Comparison of ENCODE assay signal across 16 mouse cellular contexts in the genomic region with DNA sequence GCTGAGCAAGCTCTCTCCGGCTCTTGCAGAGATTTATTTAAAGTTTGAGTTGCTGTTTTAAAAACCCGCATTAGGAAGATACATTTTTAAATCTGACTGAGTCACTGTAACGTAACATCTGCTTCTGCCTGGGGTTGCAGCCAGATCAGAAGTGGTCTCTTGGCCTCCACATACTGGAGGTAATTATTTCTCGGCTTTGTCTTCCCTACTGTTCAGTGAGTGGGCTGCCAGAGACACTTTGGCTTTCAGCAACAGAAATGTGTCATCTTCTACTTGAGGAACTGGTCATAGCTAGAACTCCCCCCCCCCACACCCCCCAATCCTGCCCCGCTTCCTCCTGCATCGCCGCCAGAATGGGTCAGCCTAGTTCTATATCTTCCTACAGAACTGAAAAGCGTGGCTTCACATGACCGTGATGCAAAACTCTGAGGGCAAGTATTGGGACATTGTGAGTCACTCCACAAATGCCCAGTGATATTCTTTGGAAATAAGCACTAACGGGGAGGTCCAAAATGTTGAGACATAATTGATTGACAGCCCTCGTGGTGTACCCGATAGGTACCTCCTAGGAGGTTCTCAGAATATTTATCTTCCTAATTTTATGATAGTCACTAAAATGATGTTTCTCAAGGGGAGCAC.
DNase-seq lines count a peak whose midpoint lies in the region; ATAC-seq and TF ChIP-seq lines count a peak whose summit lies in the region.
"Had no signal": no experiment of that assay in that cellular context is flagged by ENCODE, and none has a peak within 500 bp of the region (broad histone marks: within the 10 kb centered on the region; RNA-seq: fewer than 3 reads in every experiment).

No protein-coding gene starts in this region.

- H3K4me1 ChIP-seq in lung, postnatal 0 days (ENCODE audit: insufficient read depth, low read depth, low read length): no peaks in the 10 kb centered on the region
- H3K4me1 ChIP-seq: embryonic facial prominence, embryonic 13.5 days; heart, embryonic 10.5 days; kidney, embryonic 15.5 days had no signal

- TF ChIP-seq EP300 in lung, postnatal 0 days (IDR thresholded peaks at IDR 0.05): no peak

- no peak overlapping the region for H3K9ac ChIP-seq in lung, postnatal 0 days (replicated peaks; ENCODE audit: low read depth)
- H3K9ac ChIP-seq: embryonic facial prominence, embryonic 13.5 days; forebrain, postnatal 0 days; hindbrain, embryonic 13.5 days; kidney, embryonic 15.5 days; stomach, embryonic 15.5 days had no signal

- H3K4me3 ChIP-seq in gastrocnemius, adult 2 months: no peak overlapping the region
- H3K4me3 ChIP-seq in lung, postnatal 0 days (ENCODE audit: low read depth, low read length): no peak overlapping the region
- H3K4me3 ChIP-seq: embryonic facial prominence, embryonic 13.5 days; heart, embryonic 10.5 days; hindbrain, embryonic 13.5 days; kidney, embryonic 15.5 days; stomach, embryonic 15.5 days had no signal

- TF ChIP-seq CTCF in gastrocnemius, adult 2 months (IDR thresholded peaks at IDR 0.05): no peak
- no peak for TF ChIP-seq CTCF in lung, postnatal 0 days (IDR thresholded peaks at IDR 0.05)

- H3K9me3 ChIP-seq in lung, postnatal 0 days (ENCODE audit: low read length): no peaks in the 10 kb centered on the region
- H3K9me3 ChIP-seq: embryonic facial prominence, embryonic 13.5 days; heart, embryonic 10.5 days; hindbrain, embryonic 13.5 days; kidney, embryonic 15.5 days; stomach, embryonic 15.5 days had no signal

- no peaks in the 10 kb centered on the region for H3K27me3 ChIP-seq in lung, postnatal 0 days (replicated peaks; ENCODE audit: insufficient read depth, low read length)
- H3K27me3 ChIP-seq: CH12.LX; embryonic facial prominence, embryonic 13.5 days; hindbrain, embryonic 13.5 days; kidney, embryonic 15.5 days; stomach, embryonic 15.5 days had no signal

- DNase-seq in gastrocnemius, adult 2 months: no peak
- DNase-seq in gastrocnemius, postnatal 14 days: no peak
- DNase-seq in lung, postnatal 0 days (ENCODE audit: low spot score): peak; percentile 18
- DNase-seq in lung, postnatal 25 days (ENCODE audit: low spot score): no peak
- peak; percentile 62 for DNase-seq in adipocyte (ENCODE audit: low spot score)
- peak; percentile 43 to 91 for DNase-seq in left cerebral cortex, postnatal 25 days (ENCODE audit: low spot score in 2 of 2)
- no peak for DNase-seq in ovary, postnatal 14 days (ENCODE audit: low spot score)
- DNase-seq in layer of hippocampus, postnatal 36 days: no peak
- DNase-seq: cerebellum, adult 9-11 months; forebrain, postnatal 0 days had no signal

- peak; percentile 26; the same call in 1 of the 2 replicates for ATAC-seq in lung, postnatal 0 days
- ATAC-seq: forebrain, postnatal 0 days had no signal

- 0 out of 2 replicates have a peak overlapping the region, but pooled peaks have one; percentile 52 for H3K27ac ChIP-seq in gastrocnemius, adult 2 months
- H3K27ac ChIP-seq in lung, postnatal 0 days (ENCODE audit: low read length): no peak overlapping the region
- H3K27ac ChIP-seq: embryonic facial prominence, embryonic 13.5 days; heart, embryonic 10.5 days; hindbrain, embryonic 13.5 days; kidney, embryonic 15.5 days; stomach, embryonic 15.5 days had no signal

- no peaks in the 10 kb centered on the region for H3K36me3 ChIP-seq in lung, postnatal 0 days (ENCODE audit: insufficient read depth, low read length)
- H3K36me3 ChIP-seq: kidney, embryonic 15.5 days; stomach, embryonic 15.5 days had no signal

- intact Hi-C loops in gastrocnemius, adult 2 months (cut with DNase I): no loop called here
- intact Hi-C loops in gastrocnemius, postnatal 14 days (cut with DNase I; ENCODE audit: low total_unique reads): no loop called here
- intact Hi-C loops in left cerebral cortex, postnatal 25 days (cut with DNase I): loop anchor here (2.0 kb wide), 1 partner anchor 74 kb away; no protein-coding TSS in a partner anchor

- no peak overlapping the region for H3K4me2 ChIP-seq in lung, postnatal 0 days (replicated peaks; ENCODE audit: low read depth, low read length)
- H3K4me2 ChIP-seq: embryonic facial prominence, embryonic 13.5 days; hindbrain, embryonic 13.5 days; kidney, embryonic 15.5 days; stomach, embryonic 15.5 days had no signal

- 76% methylated on average over 12 of the region's 12 CpGs for WGBS in lung, postnatal 0 days

Comparison
In these comparisons a context has a peak if more than half of its experiments do, and no peak if none do; other contexts are left out.
1. DNase-seq: peak in lung, postnatal 0 days (single experiment), adipocyte (single experiment) and left cerebral cortex, postnatal 25 days (2 of 2); none in gastrocnemius, adult 2 months (single experiment), gastrocnemius, postnatal 14 days (single experiment), lung, postnatal 25 days (single experiment), ovary, postnatal 14 days (single experiment) and layer of hippocampus, postnatal 36 days (0 of 2).